Mouse (Mus musculus) myocyte (in vitro differentiated cells): ENCODE data around the gene Atrnl1. TPM values are rescaled to one million over a fixed set of nuclear protein-coding genes. Genes with fewer than 3 reads are reported as not detected.

Experiments
- H3K27me3 ChIP-seq: one replicate; pipeline ENCODE4 v1.6.1; 2011; ENCODE audit not compliant: control insufficient read depth, insufficient read depth, insufficient read length
- H3K36me3 ChIP-seq: one replicate; pipeline ENCODE4 v1.6.1; 2011; ENCODE audit not compliant: control insufficient read depth, insufficient read depth
- H3K4me2 ChIP-seq: one replicate; pipeline ENCODE4 v1.6.1; 2011; ENCODE audit warnings: low read depth, control low read depth
- H3K4me3 ChIP-seq: one replicate; pipeline ENCODE4 v1.5.1; 2011; ENCODE audit warnings: mild to moderate bottlenecking, control low read depth, moderate library complexity
- H3K79me2 ChIP-seq: one replicate; pipeline ENCODE4 v1.6.1; 2011; ENCODE audit not compliant: control insufficient read depth, insufficient read depth
- H3ac ChIP-seq: one replicate; pipeline ENCODE4 v1.6.1; 2011; ENCODE audit not compliant: control insufficient read depth, insufficient read length
- CEBPB ChIP-seq: IDR thresholded peaks from 2 replicates; pipeline ENCODE4 v1.6.1; 2011; ENCODE audit warnings: mild to moderate bottlenecking, moderate library complexity; ENCODE audit not compliant: poor library complexity, insufficient read depth, severe bottlenecking
- E2F4 ChIP-seq: IDR thresholded peaks from one replicate; pipeline ENCODE4 v1.6.1; 2011; ENCODE audit warnings: mild to moderate bottlenecking, control low read depth, moderate library complexity; ENCODE audit not compliant: insufficient read depth
- MAX ChIP-seq: IDR thresholded peaks from one replicate; pipeline ENCODE4 v1.6.1; 2011; ENCODE audit warnings: low read depth, mild to moderate bottlenecking, control low read depth
- MYOD1 ChIP-seq, 3 experiments: IDR thresholded peaks; one replicate each; pipeline ENCODE4 v1.6.1; 2011; ENCODE audit warnings: control low read depth in 2 of 3, low read depth in 2 of 3, mild to moderate bottlenecking in 2 of 3, moderate library complexity in 1 of 3; ENCODE audit not compliant: insufficient read length in 2 of 3, control insufficient read depth in 1 of 3
- MYOG ChIP-seq, 3 experiments: IDR thresholded peaks; one replicate each; pipeline ENCODE4 v1.6.1; 2011; ENCODE audit warnings: control low read depth in 2 of 3, low read depth in 2 of 3, mild to moderate bottlenecking in 2 of 3; ENCODE audit not compliant: insufficient read length in 2 of 3, control insufficient read depth in 1 of 3, insufficient read depth in 1 of 3
- POLR2A ChIP-seq: IDR thresholded peaks from one replicate; pipeline ENCODE4 v1.6.1; 2011; ENCODE audit warnings: low read depth, mild to moderate bottlenecking, control low read depth, moderate library complexity; ENCODE audit not compliant: insufficient read length
- POLR2AphosphoS2 ChIP-seq: IDR thresholded peaks from one replicate; pipeline ENCODE4 v1.6.1; 2011; ENCODE audit warnings: low read depth, control low read depth; ENCODE audit not compliant: insufficient read length
- REST ChIP-seq: IDR thresholded peaks from one replicate; pipeline ENCODE4 v1.6.1; 2011; ENCODE audit warnings: mild to moderate bottlenecking, control low read depth, moderate library complexity; ENCODE audit not compliant: insufficient read depth, insufficient read length
- SRF ChIP-seq: IDR thresholded peaks from one replicate; pipeline ENCODE4 v1.6.1; 2011; ENCODE audit warnings: low read depth; ENCODE audit not compliant: control insufficient read depth, insufficient read length
- TCF12 ChIP-seq: IDR thresholded peaks from one replicate; pipeline ENCODE4 v1.6.1; 2011; ENCODE audit warnings: mild to moderate bottlenecking, control low read depth; ENCODE audit not compliant: poor library complexity, insufficient read depth, severe bottlenecking
- TCF3 ChIP-seq: IDR thresholded peaks from one replicate; pipeline ENCODE4 v1.6.1; 2011; ENCODE audit warnings: low read depth, control low read depth; ENCODE audit not compliant: insufficient read length
- USF1 ChIP-seq: IDR thresholded peaks from one replicate; pipeline ENCODE4 v1.6.1; 2011; ENCODE audit warnings: low read depth, mild to moderate bottlenecking, control low read depth, moderate library complexity
- polyA plus RNA-seq: library from polyadenylated mRNA; unstranded; fragments of >200 nt; fragmentation: generic; extraction: Trizol; gene quantifications from one replicate; pipeline ENCODE4 v1.2.1, GENCODE M21; 2012; ENCODE audit warnings: missing spikeins

The Atrnl1 gene
- polyA plus RNA-seq, 1 experiment = 5.4 TPM

- H3K4me2 ChIP-seq = no peak overlapping the region
- no peaks in the 10 kb centered on the region for H3K36me3 ChIP-seq
- no peak overlapping the region for H3K4me3 ChIP-seq
- H3K27me3 ChIP-seq = no peaks in the 10 kb centered on the region
- H3ac ChIP-seq = no peak overlapping the region
- TF ChIP-seq REST = no peak
- TF ChIP-seq TCF12 = no peak
- no peak for TF ChIP-seq TCF3
- TF ChIP-seq USF1 = no peak
- TF ChIP-seq CEBPB = no peak
- TF ChIP-seq POLR2AphosphoS2 = no peak
- no peak for TF ChIP-seq E2F4
- no peak for TF ChIP-seq MYOD1 (IDR thresholded peaks at IDR 0.05; ENCODE audit: control insufficient read depth in 1 of 3, insufficient read length in 2 of 3, low read depth in 2 of 3)
- H3K79me2 ChIP-seq = no peaks in the 10 kb centered on the region
Observed at GRCm38 (mm10) chr19:57881927-57882326, 271.1 kb downstream of the Atrnl1 start.

GRCm38 (mm10) chr19:57888871-57889270 is 278.0 kb downstream of the Atrnl1 start:
- TF ChIP-seq REST = no peak
- no peak for TF ChIP-seq POLR2A
- no peaks in the 10 kb centered on the region for H3K27me3 ChIP-seq
- no peak overlapping the region for H3K4me2 ChIP-seq
- no peak overlapping the region for H3ac ChIP-seq
- no peaks in the 10 kb centered on the region for H3K36me3 ChIP-seq
- H3K79me2 ChIP-seq = no peaks in the 10 kb centered on the region
- H3K4me3 ChIP-seq = no peak overlapping the region

GRCm38 (mm10) chr19:57889741-57890140 is 278.9 kb downstream of the Atrnl1 start:
- no peak overlapping the region for H3ac ChIP-seq
- TF ChIP-seq E2F4 = no peak
- H3K79me2 ChIP-seq = no peaks in the 10 kb centered on the region
- no peak overlapping the region for H3K4me3 ChIP-seq
- no peaks in the 10 kb centered on the region for H3K36me3 ChIP-seq
- H3K27me3 ChIP-seq = no peaks in the 10 kb centered on the region
- H3K4me2 ChIP-seq = peak overlapping the region; percentile 33

GRCm38 (mm10) chr19:57890954-57891353 is 280.1 kb downstream of the Atrnl1 start:
- no peak overlapping the region for H3K4me3 ChIP-seq
- no peak overlapping the region for H3K4me2 ChIP-seq
- TF ChIP-seq MYOD1 (IDR thresholded peaks at IDR 0.05; ENCODE audit: control insufficient read depth in 1 of 3, insufficient read length in 2 of 3, low read depth in 2 of 3) (peak in 2 of 3 experiments; percentile 60 to 74), SRF (no peak), MYOG (IDR thresholded peaks at IDR 0.05; ENCODE audit: control insufficient read depth in 1 of 3, insufficient read depth in 1 of 3, insufficient read length in 2 of 3, low read depth in 2 of 3) (peak in 2 of 3 experiments; percentile 39 to 56)
- no peaks in the 10 kb centered on the region for H3K27me3 ChIP-seq
- H3ac ChIP-seq = no peak overlapping the region
- no peaks in the 10 kb centered on the region for H3K79me2 ChIP-seq
- no peaks in the 10 kb centered on the region for H3K36me3 ChIP-seq

- Histone ChIP-seq H3K4me3 (no peak overlapping the region), H3K4me2 (no peak overlapping the region), H3K36me3 (no peaks in the 10 kb centered on the region), H3K27me3 (no peaks in the 10 kb centered on the region), H3K79me2 (no peaks in the 10 kb centered on the region), H3ac (no peak overlapping the region)
- TF ChIP-seq SRF (no peak), MAX (no peak), MYOD1 (IDR thresholded peaks at IDR 0.05; ENCODE audit: control insufficient read depth in 1 of 3, insufficient read length in 2 of 3, low read depth in 2 of 3) (no peak), POLR2A (no peak), TCF12 (no peak), CEBPB (no peak), REST (no peak), USF1 (no peak), POLR2AphosphoS2 (no peak), E2F4 (no peak), MYOG (IDR thresholded peaks at IDR 0.05; ENCODE audit: control insufficient read depth in 1 of 3, insufficient read depth in 1 of 3, insufficient read length in 2 of 3, low read depth in 2 of 3) (no peak), TCF3 (no peak)
Observed at GRCm38 (mm10) chr19:57894191-57894590, 283.4 kb downstream of the Atrnl1 start.

GRCm38 (mm10) chr19:57900037-57900436 is 289.2 kb downstream of the Atrnl1 start:
- Histone ChIP-seq H3ac (no peak overlapping the region), H3K4me2 (no peak overlapping the region), H3K36me3 (no peaks in the 10 kb centered on the region), H3K4me3 (no peak overlapping the region), H3K79me2 (no peaks in the 10 kb centered on the region), H3K27me3 (no peaks in the 10 kb centered on the region)
- no peak for TF ChIP-seq MYOG (IDR thresholded peaks at IDR 0.05; ENCODE audit: control insufficient read depth in 1 of 3, insufficient read depth in 1 of 3, insufficient read length in 2 of 3, low read depth in 2 of 3)
- TF ChIP-seq REST = no peak
- no peak for TF ChIP-seq MAX
- no peak for TF ChIP-seq TCF3
- TF ChIP-seq USF1 = no peak
- TF ChIP-seq SRF = no peak
- TF ChIP-seq POLR2A = no peak
- TF ChIP-seq MYOD1 (IDR thresholded peaks at IDR 0.05; ENCODE audit: control insufficient read depth in 1 of 3, insufficient read length in 2 of 3, low read depth in 2 of 3) = no peak
- no peak for TF ChIP-seq POLR2AphosphoS2
- TF ChIP-seq E2F4 = no peak
- TF ChIP-seq CEBPB = no peak
- TF ChIP-seq TCF12 = no peak
